Mouse (Mus musculus): ENCODE measurements around the gene Rad51. TPM values are rescaled to one million over a fixed set of nuclear protein-coding genes. Genes with fewer than 3 reads are reported as not detected.

The Rad51 gene
- total RNA-seq, 2 experiments from 2014 or later: 28.4 to 53.7 TPM

- ATAC-seq (replicated peaks; ENCODE audit: low FRiP score, low TSS enrichment, poor library complexity, severe bottlenecking): no peak
Measured at GRCm38 (mm10) chr2:119196316-119197108, 83.9 kb downstream of the Rad51 start.

Other genes with a start within 250 kb of the Rad51 start
- gene Bahd1, start 212.4 kb upstream of the Rad51 start, total RNA-seq (2014; fragmentation: Nextera tagmentation): 11.9 and 13.9 TPM in 2 replicates
- 4.9 and 7.2 TPM in 2 replicates for gene Bahd1, start 212.4 kb upstream of the Rad51 start, total RNA-seq (2017)
- 2.2 and 3.6 TPM in 2 replicates for gene Chst14, start 186.3 kb upstream of the Rad51 start, total RNA-seq (2014; fragmentation: Nextera tagmentation)
- 1.1 and 1.7 TPM in 2 replicates for gene Chst14, start 186.3 kb upstream of the Rad51 start, total RNA-seq (2017)
- 15.1 and 18.7 TPM in 2 replicates for gene Ccdc32, start 83.4 kb upstream of the Rad51 start, total RNA-seq (2014; fragmentation: Nextera tagmentation)
- 16.6 and 18.7 TPM in 2 replicates for gene Ccdc32, start 83.4 kb upstream of the Rad51 start, total RNA-seq (2017)
- 19.0 and 25.4 TPM in 2 replicates for gene Rpusd2, start 78.0 kb upstream of the Rad51 start, total RNA-seq (2014; fragmentation: Nextera tagmentation)
- 20.1 and 23.0 TPM in 2 replicates for gene Rpusd2, start 78.0 kb upstream of the Rad51 start, total RNA-seq (2017)
- 79.0 and 81.2 TPM in 2 replicates for gene Knl1, start 65.7 kb upstream of the Rad51 start, total RNA-seq (2014; fragmentation: Nextera tagmentation)
- gene Knl1, start 65.7 kb upstream of the Rad51 start, total RNA-seq (2017): 89.9 and 91.0 TPM in 2 replicates
- gene Rmdn3, start 44.2 kb downstream of the Rad51 start, total RNA-seq (2014; fragmentation: Nextera tagmentation): 40.0 and 58.7 TPM in 2 replicates
- 61.9 and 76.4 TPM in 2 replicates for gene Rmdn3, start 44.2 kb downstream of the Rad51 start, total RNA-seq (2017)
- 1.0 TPM in 1 of 2 replicates, not detected in the other for gene Gchfr, start 55.0 kb downstream of the Rad51 start, total RNA-seq (2014; fragmentation: Nextera tagmentation)
- not detected in 2 replicates for gene Gchfr, start 55.0 kb downstream of the Rad51 start, total RNA-seq (2017)
- gene Gm14137, start 61.7 kb downstream of the Rad51 start, total RNA-seq (2014; fragmentation: Nextera tagmentation): not detected in 2 replicates
- gene Gm14137, start 61.7 kb downstream of the Rad51 start, total RNA-seq (2017): not detected in 2 replicates
- gene Zfyve19, start 95.8 kb downstream of the Rad51 start, total RNA-seq (2014; fragmentation: Nextera tagmentation): 22.5 and 46.2 TPM in 2 replicates
- gene Zfyve19, start 95.8 kb downstream of the Rad51 start, total RNA-seq (2017): 29.4 and 35.9 TPM in 2 replicates
- gene Dnajc17, start 96.0 kb downstream of the Rad51 start, total RNA-seq (2014; fragmentation: Nextera tagmentation): 10.3 and 21.8 TPM in 2 replicates
- 39.6 and 52.1 TPM in 2 replicates for gene Dnajc17, start 96.0 kb downstream of the Rad51 start, total RNA-seq (2017)
- gene Ppp1r14d, start 117.1 kb downstream of the Rad51 start, total RNA-seq (2014; fragmentation: Nextera tagmentation): not detected in 2 replicates
- not detected in 2 replicates for gene Ppp1r14d, start 117.1 kb downstream of the Rad51 start, total RNA-seq (2017)
- not detected in 2 replicates for gene Spint1, start 124.6 kb downstream of the Rad51 start, total RNA-seq (2014; fragmentation: Nextera tagmentation)
- 0.42 TPM in 1 of 2 replicates, not detected in the other for gene Spint1, start 124.6 kb downstream of the Rad51 start, total RNA-seq (2017)
- gene Rhov, start 158.5 kb downstream of the Rad51 start, total RNA-seq (2014; fragmentation: Nextera tagmentation): not detected in 2 replicates
- gene Rhov, start 158.5 kb downstream of the Rad51 start, total RNA-seq (2017): not detected in 2 replicates
- gene Vps18, start 175.9 kb downstream of the Rad51 start, total RNA-seq (2014; fragmentation: Nextera tagmentation): 9.0 and 13.1 TPM in 2 replicates
- 6.5 and 12.4 TPM in 2 replicates for gene Vps18, start 175.9 kb downstream of the Rad51 start, total RNA-seq (2017)
- gene Dll4, start 213.0 kb downstream of the Rad51 start, total RNA-seq (2014; fragmentation: Nextera tagmentation): not detected in 2 replicates
- gene Dll4, start 213.0 kb downstream of the Rad51 start, total RNA-seq (2017): not detected in 2 replicates
- gene Chac1, start 238.4 kb downstream of the Rad51 start, total RNA-seq (2014; fragmentation: Nextera tagmentation): not detected in 2 replicates
- not detected in 2 replicates for gene Chac1, start 238.4 kb downstream of the Rad51 start, total RNA-seq (2017)

Measured in megakaryocyte-erythroid progenitor cell, adult 5-6 weeks (primary cell).